Mouse (Mus musculus) neutrophil, adult 65 days (primary cell): ENCODE measurements around the gene L3mbtl3. TPM values are rescaled to one million over a fixed set of nuclear protein-coding genes. Genes with fewer than 3 reads are reported as not detected.

ENCODE experiments used
- total RNA-seq: library from RNA; stranded (reverse); gene quantifications from 2 replicates; pipeline ENCODE4 v1.2.4, GENCODE M21; 2023

Gene L3mbtl3
- total RNA-seq = 10.3 and 12.2 TPM in 2 replicates

DNA sequence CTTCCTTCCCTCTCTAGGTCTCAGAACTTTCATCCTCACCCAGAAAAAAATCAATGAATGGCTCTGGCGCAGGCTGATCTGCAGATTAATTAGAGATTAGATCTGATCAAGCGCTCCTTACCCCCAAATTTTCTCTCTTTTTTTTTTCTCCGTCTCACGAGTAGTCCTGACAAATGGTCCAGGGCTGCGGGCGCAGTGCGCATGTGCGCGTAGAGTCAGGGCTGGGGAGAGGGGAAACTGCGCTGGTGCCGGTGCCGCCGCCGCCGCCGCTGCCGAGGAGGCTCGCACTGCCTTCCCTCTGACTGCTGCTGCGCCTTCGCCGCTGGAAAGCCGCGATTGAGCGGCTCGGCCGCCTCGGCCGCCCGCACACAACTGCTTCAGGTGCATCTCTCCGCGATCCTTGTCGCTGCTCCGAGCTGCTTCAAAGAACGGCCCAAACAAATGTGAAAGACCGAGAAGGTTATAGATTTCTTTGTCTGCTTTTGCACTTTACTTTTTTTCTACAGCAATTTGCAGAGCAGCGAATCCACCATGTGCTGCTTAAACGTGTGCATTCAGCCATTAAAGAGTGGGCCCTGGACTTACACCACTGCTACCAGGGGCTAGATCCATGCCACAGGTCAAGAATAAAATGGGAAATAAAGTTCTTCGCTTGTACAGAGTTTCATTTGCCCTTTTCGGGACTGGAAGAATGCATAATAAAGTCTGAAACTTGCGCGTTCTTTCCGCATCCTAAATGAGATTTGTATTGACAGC, at the start of gene L3mbtl3:
L3mbtl3 (minus strand) TSS at position 182 of the 756 bp plus-strand sequence.

DNA sequence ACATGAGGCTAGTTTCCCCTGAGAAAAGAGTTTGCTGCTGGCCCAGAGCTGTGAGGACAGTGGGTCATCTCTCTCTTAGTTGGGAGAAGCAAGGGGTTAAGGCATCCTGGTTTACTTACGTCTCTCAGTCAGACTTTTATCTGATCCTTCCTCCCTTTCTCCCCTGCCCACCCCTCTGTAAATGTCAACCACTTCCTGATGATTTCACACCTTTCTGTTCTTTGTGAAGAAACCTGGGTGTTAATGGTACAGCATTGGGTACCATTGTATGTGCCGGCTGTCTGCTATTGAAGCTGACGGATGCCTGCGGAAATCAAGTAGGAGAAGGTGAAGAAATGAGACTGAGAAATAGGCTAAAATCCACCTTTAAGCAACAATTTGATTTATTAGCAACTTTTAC, 146.3 kb downstream of the L3mbtl3 start, which contains the start of gene Samd3:
Samd3 (plus strand) TSS at position 220 of the 400 bp plus-strand sequence.

Other genes with a start within 250 kb of the L3mbtl3 start
- not detected in 2 replicates for gene Samd3, start 146.3 kb downstream of the L3mbtl3 start, total RNA-seq